Mouse (Mus musculus): ENCODE data around the gene Fancd2os.

Gene Fancd2os

DNA sequence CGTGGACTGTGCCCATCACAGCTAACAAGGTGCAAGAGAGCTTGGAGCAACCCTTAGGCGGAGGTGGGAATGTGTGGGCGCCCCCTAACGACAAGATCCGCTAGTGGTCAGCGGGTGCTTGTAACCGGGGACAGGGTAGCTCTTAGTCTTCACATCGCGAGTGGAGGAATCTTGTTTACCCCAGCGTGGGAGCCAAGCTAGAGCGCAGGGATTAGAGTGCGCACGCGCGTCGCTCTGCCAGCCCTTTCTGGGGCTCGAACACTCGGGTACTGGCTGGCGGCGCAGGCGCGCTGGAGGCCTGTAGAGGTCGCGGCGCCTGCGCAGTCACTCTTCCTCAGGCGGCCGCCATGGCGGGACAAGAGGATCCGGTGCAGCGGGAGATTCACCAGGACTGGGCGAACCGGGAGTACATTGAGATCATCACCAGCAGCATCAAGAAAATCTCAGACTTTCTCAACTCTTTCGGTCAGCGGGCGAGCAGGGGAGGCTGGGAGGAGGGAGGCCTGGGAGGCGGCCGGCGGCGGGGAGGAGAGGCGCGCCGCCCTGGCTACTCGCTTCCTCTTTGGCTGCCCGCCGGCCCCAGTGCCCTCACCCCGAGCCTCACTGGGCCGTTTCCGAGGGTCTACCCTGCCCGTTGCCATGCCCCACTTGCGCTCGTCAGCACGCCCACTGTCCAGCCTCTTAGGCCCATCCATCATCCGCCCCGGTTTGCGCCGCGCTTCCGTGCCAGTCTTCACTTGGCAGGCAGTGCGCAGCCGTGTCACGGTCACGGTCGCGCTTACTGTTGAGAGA, 4.1 kb upstream of the Fancd2os start, which contains the start of gene Brk1:
TSS of gene Brk1 (plus strand) at position 341 of the 792 bp plus-strand sequence.
- DNase-seq: peak; percentile 91

DNA sequence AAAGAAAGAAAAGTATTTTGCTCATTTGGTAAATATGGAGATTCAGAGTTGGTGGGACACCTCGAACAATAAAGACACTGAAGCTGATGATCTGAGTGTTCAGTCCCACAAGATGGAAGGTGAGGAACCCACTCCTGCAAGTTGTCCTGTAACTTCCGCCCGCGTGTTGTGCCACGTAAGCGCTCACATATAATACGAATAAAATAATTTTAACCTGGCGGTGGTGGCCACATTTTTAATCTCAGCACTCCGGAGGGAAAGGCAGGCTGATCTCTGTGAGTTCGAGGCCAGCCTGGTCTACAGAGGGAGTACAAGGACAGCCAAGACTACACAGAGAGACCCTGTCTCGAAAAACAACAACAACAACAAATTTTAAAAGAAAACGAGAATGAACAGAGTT, 3.5 kb upstream of the Fancd2os start:
- no peak for DNase-seq

DNA sequence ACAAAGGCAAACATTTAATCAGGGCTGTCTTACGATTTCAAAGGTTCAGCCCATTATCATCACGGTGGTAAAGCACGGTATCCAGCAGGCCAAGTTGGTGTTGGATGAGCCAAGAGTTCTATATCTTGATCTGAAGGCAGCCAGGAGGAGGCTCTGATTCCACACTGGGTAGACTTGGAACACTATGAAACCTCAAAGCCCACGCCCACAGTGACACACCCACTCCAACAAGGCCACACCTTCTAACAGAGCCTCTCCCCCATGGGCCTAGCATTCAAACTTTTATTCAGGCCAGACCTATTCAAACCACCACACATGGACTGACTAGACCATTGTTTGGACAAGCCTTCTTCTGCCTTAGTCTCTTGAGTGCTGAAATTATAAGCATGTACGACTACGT, 2.3 kb upstream of the Fancd2os start:
- DNase-seq: no peak

DNA sequence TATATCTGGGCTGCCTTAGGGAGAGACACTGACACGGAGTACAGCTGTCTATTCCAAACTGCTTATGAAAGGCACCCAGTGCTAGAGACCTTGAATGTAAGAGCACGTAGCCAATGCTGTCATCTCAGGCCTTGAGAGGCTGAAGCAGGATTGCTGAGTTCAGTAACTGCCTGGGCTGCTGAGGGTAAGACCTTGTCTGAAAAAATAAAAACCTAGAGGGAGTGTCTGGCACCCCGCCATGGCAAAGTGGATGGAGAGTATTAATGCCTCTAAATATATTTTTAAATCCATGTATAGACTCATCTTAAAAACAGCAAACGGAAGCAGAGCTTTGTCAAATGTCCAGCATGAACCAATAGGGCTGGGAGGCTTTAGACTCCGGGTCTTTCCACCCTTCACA, 682 bp downstream of the Fancd2os start:
- no peak for DNase-seq

DNA sequence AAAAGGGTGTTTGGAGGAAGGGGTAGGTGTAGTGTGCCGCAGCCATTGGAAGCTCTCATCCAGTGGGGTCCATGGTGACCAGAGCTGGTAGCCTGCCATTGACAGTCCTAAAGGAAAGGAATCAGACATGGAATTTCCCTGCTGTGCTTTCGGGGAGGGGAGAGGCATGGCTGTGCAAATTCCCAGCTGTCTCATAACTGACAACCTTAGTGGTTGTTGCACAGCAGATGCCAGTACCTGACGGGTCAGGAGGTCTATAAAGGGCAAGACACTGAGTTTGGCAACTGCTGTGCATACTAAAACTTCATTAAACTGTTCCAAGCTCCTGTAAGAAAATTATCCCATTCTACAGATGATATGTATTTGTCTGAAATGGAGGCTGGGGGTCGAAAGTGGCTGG, 2.6 kb downstream of the Fancd2os start:
- DNase-seq: no peak

DNA sequence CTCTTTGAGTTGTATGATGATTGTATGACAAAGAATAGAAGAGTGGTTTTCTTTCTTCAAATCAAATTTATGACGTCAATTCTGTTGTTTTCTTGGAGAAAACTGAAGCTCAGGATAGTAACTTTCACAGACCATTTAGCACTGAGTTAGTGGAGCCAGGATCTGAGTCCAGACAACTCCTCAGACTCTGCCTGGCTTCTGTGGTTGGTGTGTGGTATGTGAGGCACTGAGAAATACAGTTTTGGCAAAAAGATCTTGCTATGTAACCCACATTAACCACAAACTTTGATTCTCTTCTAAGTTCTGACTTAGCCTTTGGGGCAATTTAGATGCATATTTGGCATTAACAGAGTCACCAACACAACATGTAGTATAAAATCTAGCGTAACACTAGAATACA, 7.9 kb downstream of the Fancd2os start:
- DNase-seq: no peak

DNA sequence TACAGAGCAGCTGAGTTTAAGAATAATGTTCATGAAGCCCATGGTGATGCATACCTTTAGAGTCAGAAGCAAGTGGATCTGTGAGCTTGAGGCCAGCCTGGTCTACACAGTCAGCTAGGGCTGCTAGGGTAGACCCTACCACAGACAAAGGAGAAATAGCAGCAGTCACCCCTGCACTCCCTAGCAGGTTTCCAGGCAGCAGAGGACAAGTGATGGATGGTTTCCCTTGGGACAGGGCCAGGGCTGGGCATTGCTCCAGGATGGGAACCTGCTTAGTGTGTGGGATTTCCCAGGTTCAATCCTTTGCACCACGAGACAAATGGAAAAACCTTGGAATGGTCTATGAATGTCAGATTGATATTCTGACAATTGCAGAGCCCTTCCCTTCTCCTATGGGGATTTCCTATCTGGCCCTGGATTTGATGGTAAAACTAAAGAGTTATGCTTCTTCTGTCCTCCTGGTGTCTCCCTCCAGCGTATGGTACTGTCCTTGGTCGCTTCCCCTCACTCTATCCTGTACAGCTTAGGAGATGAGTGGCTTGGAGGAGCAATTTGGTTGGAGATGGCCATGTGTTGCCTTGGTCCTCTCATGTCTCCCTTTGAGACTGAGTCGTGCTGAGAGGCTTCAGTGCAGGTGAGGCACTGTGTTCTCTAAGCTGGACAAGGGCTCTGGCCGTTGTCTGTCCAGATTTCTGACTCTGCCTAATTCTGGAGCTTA, 13.9 kb downstream of the Fancd2os start:
- DNase-seq: no peak

DNA sequence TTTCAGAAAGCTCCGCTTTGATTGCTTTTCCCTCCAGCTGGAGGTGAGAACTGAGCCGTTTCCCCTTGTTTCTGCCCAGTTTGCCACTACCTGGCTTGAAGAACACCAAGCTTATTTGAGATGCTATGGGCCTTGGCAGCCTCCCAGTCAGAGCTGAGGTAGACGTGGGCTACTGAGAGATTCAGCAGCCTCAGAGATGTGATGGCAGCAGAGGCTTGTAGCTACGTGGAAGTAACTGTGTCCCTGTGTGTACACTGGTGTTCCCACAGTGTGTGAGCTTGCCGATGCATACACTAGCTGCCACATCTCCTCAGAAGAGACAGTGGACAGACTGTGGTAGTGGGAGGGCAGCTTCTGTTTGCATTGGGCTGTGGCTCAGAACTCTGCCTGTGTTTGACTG, 15.4 kb downstream of the Fancd2os start:
- DNase-seq: no peak

DNA sequence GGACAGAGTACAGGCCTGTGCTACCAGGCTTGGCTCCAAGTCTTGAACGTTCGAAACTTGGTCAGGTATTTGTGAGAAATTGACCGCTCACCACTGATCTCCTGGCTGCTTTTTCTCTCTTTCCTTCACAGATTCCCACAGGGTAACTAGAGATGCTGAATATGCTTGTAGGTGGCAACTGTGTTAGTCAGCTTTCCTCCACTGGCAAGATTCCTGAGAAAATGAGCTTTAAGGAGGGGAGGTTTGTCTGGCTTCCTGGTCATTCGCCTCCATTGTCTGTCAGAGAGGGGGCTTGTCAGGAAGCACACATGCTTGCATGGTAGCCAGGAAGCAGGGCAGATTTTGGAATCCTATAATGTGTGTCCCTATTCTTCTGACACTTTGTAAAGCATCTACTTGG, 17.5 kb downstream of the Fancd2os start:
- DNase-seq: no peak

DNA sequence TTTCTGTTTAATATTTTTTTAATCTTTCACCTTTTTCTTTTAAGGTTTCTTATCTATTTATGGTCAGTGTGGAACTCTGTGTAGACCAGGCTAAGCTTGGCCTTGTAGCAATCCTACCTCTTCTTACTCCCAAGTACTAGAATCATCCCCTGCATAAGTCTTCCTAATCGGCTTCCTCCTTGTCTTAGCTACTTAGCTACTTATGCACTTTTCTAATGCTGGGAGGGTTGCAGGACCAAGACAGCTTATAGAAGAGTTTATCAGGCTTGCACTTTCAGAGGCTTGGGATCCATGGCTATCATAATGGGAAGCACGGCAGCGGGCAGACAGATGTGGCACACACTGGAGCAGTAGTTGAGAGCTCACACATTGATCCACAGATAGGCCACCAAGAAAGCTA, 21.2 kb downstream of the Fancd2os start:
- peak; percentile 56 for DNase-seq

DNA sequence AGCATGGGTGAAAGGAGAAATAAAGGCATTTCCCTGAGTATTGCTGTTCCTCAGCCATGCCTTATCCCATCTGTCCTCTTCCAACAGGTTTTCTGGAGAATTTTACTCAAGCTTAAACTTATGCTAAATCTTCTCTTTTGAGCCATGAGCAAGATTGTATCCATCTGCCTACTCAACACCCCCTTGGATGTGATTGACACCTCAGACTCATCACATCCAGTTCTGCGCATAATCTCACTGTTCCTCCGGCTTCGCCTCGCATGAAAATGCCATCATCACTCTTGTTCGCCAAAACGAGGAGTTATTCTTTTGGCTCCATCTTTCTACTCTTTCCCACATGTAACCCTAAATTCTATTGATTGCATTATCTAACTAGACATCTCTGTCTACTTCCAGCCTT, 24.5 kb downstream of the Fancd2os start:
- no peak for DNase-seq

DNA sequence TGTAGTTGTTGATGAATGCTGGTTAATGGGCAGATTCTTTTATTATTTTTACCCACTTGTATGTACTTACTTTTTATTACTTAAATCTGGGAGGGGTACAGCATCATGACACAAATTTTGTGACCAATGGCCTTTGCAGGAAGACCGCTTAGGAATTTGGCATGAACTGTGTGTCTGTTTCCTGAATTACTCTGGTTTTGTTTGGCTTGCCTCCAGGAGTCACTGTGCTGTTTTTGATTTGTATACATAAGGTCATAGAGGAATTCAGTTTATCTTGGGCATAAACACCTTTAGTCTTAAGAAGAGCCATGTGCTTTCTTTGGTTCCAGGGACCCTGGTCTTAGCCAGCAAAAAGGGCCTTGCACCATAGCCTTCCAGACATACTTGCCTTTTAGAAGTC, 36.0 kb downstream of the Fancd2os start:
- no peak for DNase-seq

DNA sequence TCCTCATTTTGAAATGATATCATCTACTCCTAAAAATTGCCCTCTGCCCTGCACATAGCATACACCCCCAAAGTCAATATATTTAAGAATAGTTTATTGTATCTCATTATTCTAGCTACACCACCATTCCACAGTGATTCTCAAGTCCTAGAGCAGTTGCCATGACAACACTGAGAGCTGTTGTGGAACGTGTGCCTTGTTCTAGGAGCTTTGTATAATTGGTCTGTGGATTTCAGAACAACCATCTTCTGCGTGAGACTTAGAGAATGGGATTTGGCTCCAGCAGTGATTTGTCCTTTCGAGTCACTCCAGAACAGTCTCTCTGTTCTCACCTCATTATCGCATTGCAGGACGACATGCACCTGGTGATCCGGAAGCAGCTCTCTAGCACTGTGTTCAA, 40.8 kb downstream of the Fancd2os start:
- no peak for DNase-seq
